Mouse (Mus musculus): ENCODE data around the gene Rora.

Rora gene

DNA sequence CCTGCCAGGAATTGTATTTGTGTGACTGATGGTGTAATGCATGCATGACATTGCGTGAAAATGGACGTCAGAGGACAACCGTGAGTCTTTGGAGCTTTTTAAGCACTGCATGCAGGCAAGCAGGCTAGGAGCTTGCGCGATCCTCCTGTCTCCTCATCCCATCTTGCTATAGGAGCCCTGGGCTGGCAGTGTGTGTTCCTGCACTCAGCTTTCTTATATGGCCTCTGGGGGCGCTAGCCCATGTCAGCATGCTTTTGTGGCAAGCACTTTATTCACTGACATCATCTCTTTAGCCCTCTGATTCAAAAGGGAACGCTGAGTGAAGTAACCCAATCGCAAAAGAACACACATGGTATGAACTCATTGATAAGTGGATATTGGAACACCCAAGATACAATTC lies 105.7 kb downstream of the Rora start:
- 78% methylated on average over 8 of the region's 8 CpGs for WGBS

DNA sequence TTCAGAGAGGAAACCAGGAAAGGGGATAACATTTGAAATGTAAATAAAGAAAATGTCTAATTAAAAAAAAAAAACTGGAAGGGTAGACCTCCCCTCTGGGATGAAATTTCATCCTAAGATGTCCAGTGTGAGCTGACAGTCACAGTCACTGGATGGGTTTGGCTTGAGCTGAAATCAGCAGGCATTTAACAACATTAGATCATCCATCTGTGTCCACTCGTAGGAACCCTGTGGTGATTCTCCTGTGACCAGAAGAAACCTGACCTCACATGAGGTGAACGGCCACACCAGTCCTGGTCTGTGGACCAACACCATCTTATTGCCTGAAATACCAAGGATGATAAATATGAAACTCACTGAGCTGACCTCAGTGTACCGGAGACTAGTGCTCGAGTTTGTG lies 106.7 kb downstream of the Rora start:
- WGBS, result 90% methylated on average over 4 of the region's 4 CpGs

DNA sequence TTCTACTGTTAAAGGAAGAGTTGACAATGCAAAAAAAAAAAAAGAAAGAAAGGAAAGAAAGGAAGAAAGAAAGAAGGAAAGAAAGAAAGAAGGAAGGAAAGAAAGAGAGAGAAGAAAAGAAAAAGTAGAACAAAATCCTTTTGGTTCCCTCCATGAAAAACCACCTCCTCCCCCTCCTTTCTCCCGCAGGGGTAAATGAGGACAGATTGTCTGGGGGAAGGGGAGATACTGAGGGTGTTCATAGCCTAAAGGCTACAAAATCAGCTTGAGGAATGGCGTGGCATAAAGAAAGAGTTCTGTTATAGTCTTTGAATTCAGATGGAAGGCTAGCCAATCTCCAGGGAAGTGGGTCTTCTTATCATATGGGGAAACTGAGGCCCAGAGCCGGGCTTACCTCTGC lies 107.3 kb downstream of the Rora start:
- WGBS, result 62% methylated on average over 3 of the region's 3 CpGs

DNA sequence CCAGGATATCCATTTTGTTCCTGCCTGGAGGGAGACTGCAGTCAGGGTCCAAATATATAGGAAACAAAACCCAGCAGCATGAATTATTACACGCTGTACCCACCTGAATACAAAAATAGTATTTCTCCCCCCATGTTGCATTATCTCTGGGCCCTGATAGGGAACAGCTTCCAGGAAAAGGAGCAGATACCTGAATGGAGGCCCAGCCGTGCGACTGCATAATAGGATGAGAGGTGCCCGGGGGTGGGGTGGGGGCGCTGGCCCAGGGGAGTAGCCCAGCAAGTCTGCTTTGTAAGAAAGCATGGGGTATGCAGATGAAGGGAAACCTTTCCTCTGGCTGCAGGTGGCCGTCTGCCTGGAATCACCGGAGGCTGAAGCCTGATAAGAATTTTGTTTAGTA lies 108.1 kb downstream of the Rora start:
- WGBS, result 74% methylated on average over 7 of the region's 7 CpGs

DNA sequence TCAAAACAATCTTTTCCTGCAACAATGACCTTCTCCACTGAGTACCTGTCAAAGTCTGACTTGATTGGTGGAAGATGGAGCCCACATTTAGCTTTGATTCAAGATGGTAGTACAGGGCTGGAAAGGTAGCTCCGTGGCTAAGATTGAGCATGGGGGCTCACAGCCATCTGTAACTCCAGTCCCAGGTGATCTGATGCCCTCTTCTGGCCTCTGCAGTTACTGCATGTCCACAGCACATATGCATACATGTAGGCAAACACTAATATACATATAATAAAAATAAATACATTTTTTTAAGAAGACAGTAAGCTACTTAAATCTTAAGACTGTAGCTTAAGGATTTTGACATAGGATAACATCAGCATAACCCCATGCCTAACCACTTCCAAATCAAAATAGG lies 112.0 kb downstream of the Rora start:
- 81% methylated on average over 1 of the region's 1 CpGs for WGBS

DNA sequence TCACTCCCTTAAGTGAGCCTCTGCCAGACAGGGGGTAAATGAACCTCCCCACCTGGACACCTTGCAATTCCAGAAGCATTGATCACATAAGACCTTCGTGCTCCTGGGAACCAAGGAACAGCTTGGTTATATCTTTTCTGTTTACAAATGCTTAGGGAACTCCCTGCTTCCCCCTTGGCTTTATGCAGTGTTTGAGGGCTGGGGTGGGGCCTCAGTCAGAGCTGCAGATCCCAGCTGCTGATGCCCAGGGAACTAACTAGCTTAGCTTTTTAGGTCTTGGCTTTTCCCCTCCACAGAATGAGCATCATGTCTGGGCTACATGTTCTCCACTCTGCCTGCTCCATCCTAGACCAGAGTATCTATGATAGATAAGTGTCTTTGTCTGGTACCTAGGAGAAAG lies 116.1 kb downstream of the Rora start:
- 71% methylated on average over 1 of the region's 1 CpGs for WGBS

DNA sequence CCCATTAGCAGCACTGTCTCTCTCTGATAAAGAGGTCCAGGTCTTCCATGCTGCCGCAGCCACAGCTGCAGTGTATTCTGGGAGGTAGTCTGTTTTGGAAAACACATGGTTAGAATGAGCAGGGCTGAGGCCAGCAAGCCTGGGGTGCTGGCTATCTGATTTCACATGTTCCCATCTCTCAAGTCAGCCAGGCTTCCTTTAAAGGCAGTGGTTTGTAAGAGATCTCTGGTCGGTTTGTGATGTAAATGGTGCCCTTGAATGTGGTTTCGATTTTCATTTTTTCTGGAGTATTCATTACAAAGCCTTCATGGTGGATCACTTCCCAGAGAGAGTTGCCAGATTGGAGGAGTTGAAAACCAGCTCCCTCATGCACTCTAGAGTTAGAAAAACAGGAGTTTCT lies 117.8 kb downstream of the Rora start:
- WGBS, result 78% methylated on average over 3 of the region's 3 CpGs

DNA sequence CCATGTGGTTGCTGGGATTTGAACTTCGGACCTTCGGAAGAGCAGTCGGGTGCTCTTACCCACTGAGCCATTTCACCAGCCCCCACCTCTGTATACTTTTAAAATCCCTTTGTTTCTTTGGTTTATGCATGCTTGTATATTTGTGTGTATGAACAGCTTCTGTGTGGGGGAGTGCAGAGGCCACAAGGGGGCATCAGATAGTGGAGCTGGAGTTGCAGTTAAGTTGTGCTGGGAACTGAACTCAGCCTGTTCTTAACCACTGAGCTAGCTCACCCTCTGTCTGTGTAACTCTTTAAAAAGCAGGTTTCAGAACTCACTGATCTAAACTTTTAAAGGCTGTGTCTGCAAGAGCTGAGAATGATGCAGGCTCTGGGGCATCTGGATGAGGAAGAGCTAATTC lies 120.2 kb downstream of the Rora start:
- WGBS, result 94% methylated on average over 3 of the region's 3 CpGs

DNA sequence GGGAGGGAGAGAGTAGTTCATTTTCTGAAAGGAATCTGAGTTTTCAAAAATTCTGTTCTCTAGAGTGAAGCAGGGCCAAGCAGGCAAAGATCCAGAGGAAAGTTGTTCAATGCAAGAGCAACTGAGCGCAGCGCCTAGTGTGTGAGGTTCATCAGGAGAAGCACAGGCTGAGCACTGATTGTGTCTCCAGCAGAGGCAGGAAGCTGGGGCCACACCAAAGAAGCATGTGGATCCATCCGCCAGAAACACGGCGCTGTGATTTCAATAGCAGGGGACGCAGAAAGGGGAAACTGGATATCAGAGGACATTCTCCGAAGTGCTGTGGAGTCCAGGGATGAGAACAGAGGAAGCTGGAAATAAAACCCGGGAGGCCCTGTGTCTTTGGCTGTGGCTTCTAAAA lies 128.4 kb downstream of the Rora start:
- 66% methylated on average over 8 of the region's 8 CpGs for WGBS

DNA sequence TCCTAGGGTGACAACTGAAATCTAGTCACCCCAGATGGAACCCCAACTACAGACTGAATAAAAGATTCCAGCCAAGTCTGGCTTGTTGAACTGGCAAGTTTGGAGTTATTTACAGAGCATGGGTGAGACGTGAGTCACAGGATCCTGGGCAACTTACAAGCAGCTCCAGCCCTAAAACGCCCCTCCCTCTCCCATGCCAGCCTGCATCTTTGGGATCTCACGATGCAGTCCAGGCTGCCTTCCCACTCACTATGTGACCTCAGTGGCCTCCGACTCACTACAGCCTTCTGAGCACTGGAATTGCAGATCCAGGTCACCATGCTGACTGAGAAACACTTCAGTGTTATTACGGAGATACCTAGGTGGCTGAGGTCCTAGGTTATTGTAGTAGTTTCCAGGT lies 129.0 kb downstream of the Rora start:
- WGBS, result 71% methylated on average over 5 of the region's 5 CpGs

DNA sequence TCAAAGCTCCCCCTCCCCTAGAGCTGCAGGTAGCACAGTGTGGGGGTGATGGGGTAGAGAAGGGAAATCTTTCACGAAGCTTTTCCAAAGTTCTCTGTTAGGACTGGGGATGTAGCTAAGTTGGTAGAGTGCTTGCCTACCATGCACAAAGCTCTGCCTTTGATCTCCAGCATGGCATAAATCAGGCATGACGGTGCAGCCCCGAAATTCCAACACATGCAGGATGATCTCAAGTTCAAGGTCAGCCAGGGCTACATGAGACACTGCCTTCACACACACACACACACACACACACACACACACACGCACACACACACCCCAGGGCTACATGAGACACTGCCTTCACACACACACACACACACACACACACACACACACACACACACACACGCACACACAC lies 129.7 kb downstream of the Rora start:
- WGBS, result 83% methylated on average over 5 of the region's 5 CpGs

DNA sequence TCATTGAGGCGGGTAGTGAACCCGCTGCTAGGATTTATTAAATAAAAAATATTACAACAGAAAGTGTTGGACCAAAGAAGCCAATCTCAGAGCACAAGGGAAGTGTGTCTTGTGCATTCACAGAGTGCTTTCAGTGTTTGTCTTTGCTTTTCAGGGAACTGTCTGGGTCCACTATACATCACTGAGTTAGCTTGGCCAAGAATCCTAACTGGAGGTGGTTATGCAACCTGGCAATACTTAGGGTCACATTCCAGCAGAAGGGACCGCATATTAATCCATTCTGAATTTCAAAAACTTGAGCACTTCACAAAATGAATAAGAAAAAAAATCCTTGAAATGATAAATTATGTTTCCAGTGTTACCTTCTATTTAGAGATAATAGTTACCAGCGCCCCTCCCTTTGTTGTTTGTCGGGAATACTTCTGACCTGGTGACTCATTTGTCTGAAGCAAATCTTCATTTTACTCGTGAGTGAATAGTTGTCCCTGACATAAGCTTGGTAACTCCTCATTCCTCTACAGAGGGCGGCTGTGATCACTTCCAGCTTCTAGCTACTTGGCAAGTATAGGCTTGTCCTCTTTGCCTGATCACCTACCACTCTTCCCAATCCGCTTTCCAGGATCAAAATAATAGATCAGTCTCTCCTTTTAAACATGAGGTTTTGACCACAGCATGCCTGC lies 133.2 kb downstream of the Rora start:
- WGBS, result 84% methylated on average over 8 of the region's 8 CpGs

DNA sequence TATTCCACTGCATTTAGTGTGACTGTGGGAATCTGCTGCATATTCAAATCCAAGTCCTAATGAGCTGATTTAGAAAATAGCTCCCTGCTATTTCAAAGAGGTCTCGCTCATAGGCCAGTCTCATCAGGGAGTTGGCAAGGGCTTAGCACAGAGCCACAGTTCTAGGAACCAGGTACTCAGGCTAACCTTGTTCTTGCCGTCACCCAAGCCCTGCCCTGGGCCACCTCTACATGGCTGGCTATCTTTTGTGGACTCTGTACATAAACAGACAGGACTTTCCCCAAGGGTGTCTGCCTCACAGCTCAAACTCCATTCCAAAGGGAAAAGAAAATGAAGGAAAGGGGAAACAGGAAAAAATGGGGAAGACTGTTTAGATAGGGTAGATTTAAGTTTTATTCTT lies 134.1 kb downstream of the Rora start:
- 85% methylated on average over 2 of the region's 2 CpGs for WGBS

DNA sequence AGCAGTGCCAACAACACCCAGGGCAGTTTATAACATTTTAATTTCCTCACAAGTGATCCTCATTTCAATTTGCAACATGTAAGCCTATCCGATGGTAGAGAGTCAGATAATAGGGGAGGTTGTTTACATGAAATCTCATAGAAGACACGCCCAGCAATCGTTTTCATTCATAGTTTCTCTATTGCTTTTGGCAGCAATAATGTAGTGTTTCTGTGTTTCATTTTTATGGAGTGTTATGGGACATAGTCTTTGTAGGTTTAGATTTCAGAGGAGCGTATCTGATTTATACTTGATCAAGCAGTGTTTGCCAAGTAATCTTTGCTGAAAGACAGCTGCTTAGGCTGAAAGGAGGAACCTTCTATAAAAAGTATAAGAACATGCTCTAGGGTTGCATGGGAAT lies 137.3 kb downstream of the Rora start:
- 68% methylated on average over 4 of the region's 4 CpGs for WGBS

DNA sequence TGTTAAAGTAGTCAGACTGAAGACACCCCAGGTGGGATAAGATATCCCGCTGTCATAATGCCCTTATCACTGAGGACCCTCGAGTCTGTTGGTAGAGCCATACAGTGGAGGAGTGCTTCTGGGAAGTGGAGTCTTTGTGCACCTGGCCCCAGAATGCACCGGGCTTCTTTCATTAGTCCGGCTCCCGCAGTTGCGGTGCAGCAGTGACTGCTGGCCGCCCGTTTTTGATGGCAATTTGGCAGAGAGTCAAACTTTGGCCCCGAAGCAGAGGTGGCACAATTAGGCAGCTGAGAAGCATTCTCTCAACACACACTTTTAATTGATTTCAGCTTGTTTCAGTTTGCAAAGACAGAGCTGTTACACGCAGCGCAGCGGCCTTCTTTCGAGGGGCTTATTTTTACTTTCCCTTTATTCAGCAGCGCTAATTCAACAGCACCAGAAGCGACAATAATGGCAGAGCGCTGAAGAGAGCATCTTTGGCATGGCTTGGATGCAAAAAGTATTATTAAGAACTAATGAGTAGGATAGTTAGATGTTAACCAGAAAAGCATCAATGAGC lies 138.5 kb downstream of the Rora start:
- WGBS, result 50% methylated on average over 16 of the region's 16 CpGs

DNA sequence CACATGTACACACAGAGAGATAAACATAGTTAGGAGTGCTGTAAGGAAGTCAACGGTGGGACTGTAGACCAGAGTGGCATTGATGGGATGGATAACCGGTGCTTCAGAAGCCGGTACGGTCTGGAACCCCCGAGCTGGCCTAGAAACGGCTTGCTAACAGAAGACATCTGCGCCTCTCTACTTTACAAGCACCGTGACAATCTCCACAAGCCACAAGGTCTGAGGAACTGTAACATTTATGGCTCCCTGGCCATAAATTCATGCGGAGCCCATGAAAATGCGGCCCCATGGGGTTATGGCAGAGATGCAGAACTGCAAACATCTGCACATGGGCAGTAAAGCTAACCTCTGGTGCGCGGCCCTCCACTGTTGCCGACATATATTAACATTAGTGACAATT lies 141.7 kb downstream of the Rora start:
- 91% methylated on average over 13 of the region's 13 CpGs for WGBS

DNA sequence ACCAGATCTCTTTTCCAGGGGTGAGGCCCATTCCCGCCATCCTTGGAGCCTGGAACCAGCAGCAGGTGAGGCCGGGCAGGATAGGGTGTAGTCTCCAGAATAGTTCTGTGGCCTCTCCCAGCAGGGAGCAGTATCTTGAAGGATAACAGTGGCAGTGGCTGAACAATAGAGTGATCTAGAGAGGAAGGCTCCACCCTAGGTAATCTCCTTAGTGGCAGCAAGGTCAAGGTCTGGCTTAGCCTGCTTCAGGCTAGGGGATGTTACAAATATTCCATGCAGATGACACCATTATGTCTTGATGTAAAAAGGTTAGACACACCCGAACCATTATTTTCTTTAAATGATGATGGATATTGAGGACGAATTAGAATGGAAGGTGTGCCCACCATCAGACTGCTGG lies 144.6 kb downstream of the Rora start:
- WGBS, result 92% methylated on average over 4 of the region's 4 CpGs

DNA sequence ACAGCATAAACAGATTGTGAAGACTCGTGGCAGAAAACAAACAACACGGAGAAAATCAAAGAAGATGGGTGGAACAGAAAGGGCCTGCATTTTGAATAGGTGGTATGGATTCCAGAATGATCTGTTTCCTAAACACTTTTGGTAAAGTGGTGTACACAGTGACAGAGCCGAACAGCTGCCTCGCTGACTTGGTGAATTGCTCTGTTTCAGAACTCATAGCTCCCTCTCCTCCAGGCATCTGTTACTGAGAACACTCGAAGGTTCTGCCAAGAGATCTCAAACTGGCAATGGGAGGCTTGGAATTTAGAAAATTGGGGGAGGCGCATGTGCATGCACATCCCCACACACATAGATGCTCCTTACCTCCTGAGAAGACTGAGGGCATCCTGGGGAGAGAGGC lies 145.5 kb downstream of the Rora start:
- 49% methylated on average over 6 of the region's 6 CpGs for WGBS

DNA sequence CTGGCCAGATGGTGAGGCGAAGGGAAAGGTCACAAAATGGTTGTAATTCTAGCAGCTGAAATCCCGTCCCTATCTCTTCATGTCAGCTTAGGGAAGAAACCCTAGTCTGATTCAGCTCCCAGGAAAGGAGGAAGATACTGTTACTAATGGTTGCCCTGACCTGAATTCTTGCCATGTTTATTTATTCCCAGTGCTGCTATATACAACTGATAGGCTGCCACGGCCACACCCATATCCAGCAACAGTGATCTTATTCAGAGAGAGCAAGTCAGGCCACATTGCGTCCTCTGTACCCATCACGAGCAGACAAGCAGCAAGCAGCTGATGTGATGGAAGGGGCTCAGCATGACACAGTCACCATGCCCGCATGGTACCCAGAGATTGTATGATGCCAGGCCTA lies 150.6 kb downstream of the Rora start:
- WGBS, result 79% methylated on average over 6 of the region's 6 CpGs

DNA sequence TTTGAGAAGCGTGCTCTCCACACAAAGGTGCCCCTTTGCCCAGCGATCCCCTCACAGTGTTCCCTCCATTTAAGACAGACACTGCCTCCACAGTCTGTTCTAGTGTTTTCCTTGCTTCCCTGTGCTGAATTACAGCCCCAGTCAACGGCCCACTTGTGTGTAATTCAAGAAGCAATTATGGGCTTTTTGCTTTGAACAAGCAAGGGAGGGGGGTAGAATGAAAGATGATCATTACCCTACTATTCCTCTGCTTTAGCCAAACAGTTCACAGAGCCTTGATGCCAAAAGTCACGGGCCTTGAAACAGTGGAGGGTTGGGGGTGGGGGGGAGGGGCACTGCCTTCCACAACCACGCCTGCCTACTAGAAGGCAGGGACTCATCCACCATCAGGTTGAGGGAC lies 152.2 kb downstream of the Rora start:
- 53% methylated on average over 5 of the region's 5 CpGs for WGBS

DNA sequence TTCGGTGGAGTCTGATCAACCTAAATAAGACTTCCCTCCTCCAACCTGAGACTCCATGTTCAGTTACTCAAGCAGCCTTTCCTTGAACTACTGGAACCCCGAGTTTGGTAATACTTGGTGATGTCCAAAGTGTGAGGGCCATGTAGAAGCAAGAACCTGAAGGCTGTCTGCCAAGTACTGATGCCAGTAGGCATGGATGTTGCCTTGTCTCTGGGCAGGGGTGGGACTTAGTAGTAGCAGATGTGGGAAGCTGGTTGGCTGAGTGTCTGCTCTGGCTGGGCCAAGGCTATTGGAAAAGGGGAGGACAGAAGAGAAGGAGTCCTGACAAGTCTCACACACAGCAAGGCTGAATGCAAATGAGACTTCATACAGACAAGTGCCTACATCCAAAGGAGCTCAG lies 154.1 kb downstream of the Rora start:
- 93% methylated on average over 2 of the region's 2 CpGs for WGBS

DNA sequence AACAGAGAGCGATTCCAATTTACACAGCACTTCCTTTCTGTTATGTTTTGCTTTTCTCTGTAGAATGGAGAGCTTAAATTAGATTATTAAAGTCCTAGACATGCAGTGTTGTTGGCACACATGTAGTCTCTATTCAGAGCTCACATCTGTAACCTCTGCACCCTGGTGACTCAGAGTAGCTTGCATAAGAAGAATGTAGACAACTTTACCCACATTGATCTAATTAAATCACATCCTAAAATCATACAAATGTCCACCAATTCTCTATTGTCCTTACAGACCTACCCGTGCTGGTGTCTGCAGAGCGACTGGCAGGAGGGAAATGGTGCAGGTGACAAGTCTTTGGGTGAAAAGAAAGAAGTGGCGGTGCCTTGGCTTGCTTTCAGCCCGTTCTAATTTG lies 155.9 kb downstream of the Rora start:
- 73% methylated on average over 5 of the region's 5 CpGs for WGBS

DNA sequence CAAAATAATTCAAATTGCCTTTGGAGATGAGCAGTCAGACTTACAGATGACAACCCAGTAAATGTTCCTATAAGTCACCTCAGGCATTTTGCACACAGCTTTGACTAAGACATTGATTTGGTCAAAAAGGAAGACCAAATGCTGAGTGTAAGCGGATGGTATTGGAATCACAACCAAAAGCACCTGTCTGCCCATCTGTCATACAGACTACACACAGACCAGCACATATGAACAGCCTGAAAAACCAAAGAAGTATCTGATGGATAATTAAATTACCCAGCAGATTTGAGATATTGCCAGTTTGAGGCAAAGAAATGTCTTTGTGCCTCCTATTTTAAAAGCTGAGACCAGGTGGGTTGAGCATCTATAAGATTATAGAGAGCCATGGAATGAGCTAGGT lies 161.1 kb downstream of the Rora start:
- 89% methylated on average over 1 of the region's 1 CpGs for WGBS

DNA sequence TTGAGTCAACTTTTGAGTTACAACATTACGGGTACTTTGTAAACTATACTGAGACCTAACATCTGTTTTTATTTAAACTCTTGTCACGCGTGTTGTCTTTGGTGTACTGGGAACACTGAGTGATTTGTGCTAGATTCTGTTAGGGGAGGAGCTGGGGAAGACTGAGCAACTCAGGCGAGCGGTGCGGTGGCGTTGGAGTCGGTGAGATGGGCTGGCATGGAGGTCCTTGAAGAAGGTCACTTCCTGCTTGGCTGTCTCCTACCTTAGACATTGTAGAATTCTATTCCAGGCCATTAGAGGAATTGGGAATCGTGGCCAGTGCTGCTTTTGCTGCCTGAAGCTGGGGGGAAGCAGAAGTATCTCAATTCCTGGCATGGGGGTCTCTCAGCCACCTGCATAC lies 162.3 kb downstream of the Rora start:
- 95% methylated on average over 9 of the region's 9 CpGs for WGBS

All from cerebral cortex, adult 2 months (tissue).